Mouse (Mus musculus) MEL (cell line): Measurements from ENCODE around the gene Slc35b1.

Experiments used
- BHLHE40 ChIP-seq: IDR thresholded peaks from 2 replicates; pipeline ENCODE4 v1.6.1; 2012; ENCODE audit warnings: low read depth, mild to moderate bottlenecking, inconsistent platforms, low read length, improper control_type of control experiment, borderline replicate concordance
- CTCF ChIP-seq, 3 experiments: IDR thresholded peaks in 2 of 3; conservative IDR thresholded peaks in 1 of 3; 2 replicates each; pipeline ENCODE4 v1.5.1; 2011 to 2012; ENCODE audit warnings: low read length in 3 of 3, low read depth in 2 of 3, mild to moderate bottlenecking in 2 of 3, improper control_type of control experiment in 1 of 3, inconsistent platforms in 1 of 3, mixed read lengths in 1 of 3, moderate library complexity in 1 of 3; ENCODE audit not compliant: control insufficient read depth in 1 of 3, insufficient read depth in 1 of 3, poor library complexity in 1 of 3, severe bottlenecking in 1 of 3
- NRF1 ChIP-seq: IDR thresholded peaks from 2 replicates; pipeline ENCODE4 v1.6.1; 2014; ENCODE audit warnings: low read depth, mild to moderate bottlenecking, inconsistent platforms, low read length, improper control_type of control experiment, moderate library complexity; ENCODE audit not compliant: poor library complexity, insufficient read depth, severe bottlenecking
- POLR2A ChIP-seq, 2 experiments: IDR thresholded peaks; 2 replicates each; pipeline ENCODE4 v1.6.1; 2011 to 2012; ENCODE audit warnings: low read length in 2 of 2, mild to moderate bottlenecking in 2 of 2, control low read depth in 1 of 2, improper control_type of control experiment in 1 of 2, low read depth in 1 of 2, moderate library complexity in 1 of 2; ENCODE audit not compliant: control insufficient read depth in 1 of 2, insufficient read depth in 1 of 2, poor library complexity in 1 of 2
- POLR2AphosphoS2 ChIP-seq: IDR thresholded peaks from 2 replicates; pipeline ENCODE4 v1.6.1; 2011; ENCODE audit warnings: low read length, improper control_type of control experiment
- ZC3H11A ChIP-seq: IDR thresholded peaks from 2 replicates; pipeline ENCODE4 v1.6.1; 2012; ENCODE audit warnings: low read depth, mild to moderate bottlenecking, inconsistent platforms, low read length, improper control_type of control experiment
- ZKSCAN1 ChIP-seq: IDR thresholded peaks from 2 replicates; pipeline ENCODE4 v1.6.1; 2012; ENCODE audit warnings: low read depth, mild to moderate bottlenecking, inconsistent platforms, low read length, improper control_type of control experiment, moderate library complexity

DNA sequence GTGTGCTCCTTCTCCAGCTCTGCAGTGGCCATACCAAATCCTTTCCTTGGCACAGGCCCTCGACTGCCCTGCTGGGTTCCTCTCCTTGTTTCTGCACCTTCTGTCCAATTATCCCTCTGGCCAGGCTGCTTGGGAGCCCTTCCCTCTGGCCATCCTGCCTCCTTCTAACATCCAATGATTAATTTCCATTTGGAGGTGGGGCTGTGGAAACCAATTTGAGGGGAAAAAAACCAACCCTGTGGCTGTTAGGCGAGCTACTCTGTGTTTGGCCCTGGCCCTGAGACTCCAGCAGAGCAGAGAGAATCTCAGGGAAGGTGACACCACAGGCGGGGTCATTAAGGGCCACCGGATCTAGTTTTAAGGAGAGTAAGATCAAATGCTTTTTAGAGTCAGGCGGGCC lies 17.7 kb downstream of the Slc35b1 start:
- TF ChIP-seq CTCF (IDR thresholded peaks at IDR 0.05 in 2 of 3, conservative IDR thresholded peaks at IDR 0.05 in 1 of 3; ENCODE audit: control insufficient read depth in 1 of 3, insufficient read depth in 1 of 3, low read depth in 2 of 3, low read length in 3 of 3, poor library complexity in 1 of 3, severe bottlenecking in 1 of 3) (no peak), POLR2AphosphoS2 (no peak), NRF1 (no peak), BHLHE40 (no peak), ZKSCAN1 (no peak), POLR2A (IDR thresholded peaks at IDR 0.05; ENCODE audit: control insufficient read depth in 1 of 2, insufficient read depth in 1 of 2, low read depth in 1 of 2, low read length in 2 of 2, poor library complexity in 1 of 2) (no peak), ZC3H11A (no peak)
